ENCODE assay signal across 14 mouse cellular contexts in genomic region chr1:177517934-177518610, GRCm38 (mm10).
DNase-seq lines count a peak whose midpoint lies in the region; ATAC-seq and TF ChIP-seq lines count a peak whose summit lies in the region.
"Had no signal": no experiment of that assay in that cellular context is flagged by ENCODE, and none has a peak within 500 bp of the region (broad histone marks: within the 10 kb centered on the region; RNA-seq: fewer than 3 reads in every experiment).

No protein-coding gene starts in this region.

- WGBS in kidney, postnatal 0 days = 25% methylated on average over 18 of the region's 18 CpGs
- 14% methylated on average over 18 of the region's 18 CpGs for WGBS in kidney, embryonic 14.5 days
- 18% methylated on average over 18 of the region's 18 CpGs for WGBS in embryonic facial prominence, embryonic 13.5 days
- 3% methylated on average over 18 of the region's 18 CpGs for WGBS in neural tube, embryonic 11.5 days

- peak; percentile 22 for DNase-seq in kidney, postnatal 0 days (ENCODE audit: low spot score)
- DNase-seq in embryo, embryonic 11 days = peak; percentile 78
- DNase-seq in neural tube, embryonic 11.5 days (ENCODE audit: low spot score) = peak; percentile 53
- no peak for DNase-seq in frontal cortex, postnatal 14 days (ENCODE audit: low spot score in 2 of 2)
- no peak for DNase-seq in layer of hippocampus, adult 9-10 months (ENCODE audit: low spot score)
- DNase-seq in left cerebral cortex, adult 18-20 months (ENCODE audit: low spot score in 2 of 2) = no peak
- DNase-seq: adrenal gland, adult 2 months; cerebellum, postnatal 14 days had no signal

- H3K36me3 ChIP-seq in kidney, postnatal 0 days (ENCODE audit: insufficient read depth, low read length) = no peaks in the 10 kb centered on the region
- H3K36me3 ChIP-seq in kidney, embryonic 14.5 days (ENCODE audit: control insufficient read depth, insufficient read depth, low read length) = no peaks in the 10 kb centered on the region
- H3K36me3 ChIP-seq in embryonic facial prominence, embryonic 13.5 days = no peaks in the 10 kb centered on the region
- no peaks in the 10 kb centered on the region for H3K36me3 ChIP-seq in neural tube, embryonic 11.5 days (ENCODE audit: control insufficient read depth, insufficient read depth, low read length)
- H3K36me3 ChIP-seq: forebrain, embryonic 15.5 days; heart, embryonic 15.5 days; intestine, embryonic 15.5 days had no signal

- no peak overlapping the region for H3K27ac ChIP-seq in kidney, postnatal 0 days
- no peak overlapping the region for H3K27ac ChIP-seq in kidney, embryonic 14.5 days (ENCODE audit: low read depth, low read length)
- H3K27ac ChIP-seq in embryonic facial prominence, embryonic 13.5 days = no peak overlapping the region
- H3K27ac ChIP-seq in neural tube, embryonic 11.5 days (ENCODE audit: low read depth, low read length) = peak overlapping the region; percentile 15
- H3K27ac ChIP-seq: forebrain, embryonic 15.5 days; heart, embryonic 15.5 days; intestine, embryonic 15.5 days; liver, embryonic 14.5 days had no signal

- no peaks in the 10 kb centered on the region for H3K27me3 ChIP-seq in kidney, postnatal 0 days (ENCODE audit: insufficient read depth, low read length)
- peaks cover 3% of the 10 kb centered on the region; the same call in 1 of the 2 replicates for H3K27me3 ChIP-seq in kidney, embryonic 14.5 days (ENCODE audit: control insufficient read depth, insufficient read depth, low read length)
- H3K27me3 ChIP-seq in embryonic facial prominence, embryonic 13.5 days = peaks cover 11% of the 10 kb centered on the region
- no peaks in the 10 kb centered on the region for H3K27me3 ChIP-seq in neural tube, embryonic 11.5 days (ENCODE audit: control insufficient read depth, insufficient read depth, low read length)
- H3K27me3 ChIP-seq: forebrain, embryonic 15.5 days; intestine, embryonic 15.5 days had no signal

- no peak overlapping the region for H3K4me2 ChIP-seq in kidney, postnatal 0 days (ENCODE audit: low read length)
- H3K4me2 ChIP-seq in kidney, embryonic 14.5 days (replicated peaks; ENCODE audit: low read depth, low read length) = no peak overlapping the region
- peak overlapping the region; percentile 52 for H3K4me2 ChIP-seq in embryonic facial prominence, embryonic 13.5 days
- H3K4me2 ChIP-seq in neural tube, embryonic 11.5 days (ENCODE audit: low read depth) = peak overlapping the region; percentile 35
- H3K4me2 ChIP-seq: forebrain, embryonic 15.5 days; heart, embryonic 15.5 days; intestine, embryonic 15.5 days had no signal

- H3K4me3 ChIP-seq in kidney, postnatal 0 days (replicated peaks; ENCODE audit: low read depth, low read length) = no peak overlapping the region
- H3K4me3 ChIP-seq in kidney, embryonic 14.5 days (ENCODE audit: low read length) = no peak overlapping the region
- H3K4me3 ChIP-seq in embryonic facial prominence, embryonic 13.5 days = no peak overlapping the region
- no peak overlapping the region for H3K4me3 ChIP-seq in neural tube, embryonic 11.5 days (ENCODE audit: low read depth, low read length)
- H3K4me3 ChIP-seq: forebrain, embryonic 15.5 days; heart, embryonic 15.5 days; intestine, embryonic 15.5 days had no signal

- no peak overlapping the region for H3K9ac ChIP-seq in kidney, postnatal 0 days (ENCODE audit: low read depth, low read length)
- no peak overlapping the region for H3K9ac ChIP-seq in kidney, embryonic 14.5 days (ENCODE audit: low read depth, low read length)
- H3K9ac ChIP-seq in embryonic facial prominence, embryonic 13.5 days = no peak overlapping the region
- no peak overlapping the region for H3K9ac ChIP-seq in neural tube, embryonic 11.5 days (ENCODE audit: low read length)
- H3K9ac ChIP-seq: forebrain, embryonic 15.5 days; heart, embryonic 15.5 days; intestine, embryonic 15.5 days; liver, embryonic 14.5 days had no signal

- no peak for TF ChIP-seq CTCF in kidney, postnatal 0 days (IDR thresholded peaks at IDR 0.05; ENCODE audit: low read depth)

- H3K4me1 ChIP-seq in kidney, postnatal 0 days (replicated peaks; ENCODE audit: insufficient read depth, low read length) = no peaks in the 10 kb centered on the region
- 0 out of 2 replicates have a peak, but pooled peaks cover 3% of the 10 kb centered on the region for H3K4me1 ChIP-seq in kidney, embryonic 14.5 days (ENCODE audit: control insufficient read depth, insufficient read depth, low read length)
- H3K4me1 ChIP-seq in embryonic facial prominence, embryonic 13.5 days = peaks cover 32% of the 10 kb centered on the region
- peaks cover 18% of the 10 kb centered on the region for H3K4me1 ChIP-seq in neural tube, embryonic 11.5 days (ENCODE audit: control insufficient read depth, insufficient read depth, low read length)
- H3K4me1 ChIP-seq: heart, embryonic 15.5 days; intestine, embryonic 15.5 days had no signal

- no peaks in the 10 kb centered on the region for H3K9me3 ChIP-seq in kidney, postnatal 0 days (replicated peaks; ENCODE audit: low read length)
- H3K9me3 ChIP-seq in kidney, embryonic 14.5 days (ENCODE audit: control insufficient read depth, low read length) = no peaks in the 10 kb centered on the region
- H3K9me3 ChIP-seq in embryonic facial prominence, embryonic 13.5 days = no peaks in the 10 kb centered on the region
- H3K9me3 ChIP-seq in neural tube, embryonic 11.5 days (ENCODE audit: control insufficient read depth, low read length) = no peaks in the 10 kb centered on the region
- H3K9me3 ChIP-seq: forebrain, embryonic 15.5 days; heart, embryonic 15.5 days; intestine, embryonic 15.5 days had no signal

- ATAC-seq in kidney, postnatal 0 days (replicated peaks; ENCODE audit: low FRiP score, low read depth) = no peak
- ATAC-seq in kidney, embryonic 14.5 days (ENCODE audit: low FRiP score, low TSS enrichment) = no peak
- ATAC-seq in embryonic facial prominence, embryonic 13.5 days (ENCODE audit: insufficient number of reproducible peaks, insufficient read depth, low FRiP score, low TSS enrichment, low read depth) = no peak
- peak; percentile 72 for ATAC-seq in neural tube, embryonic 11.5 days (ENCODE audit: insufficient read depth, low FRiP score, low TSS enrichment)
- ATAC-seq: intestine, embryonic 15.5 days had no signal

Comparison
In these comparisons a context has a peak if more than half of its experiments do, and no peak if none do; other contexts are left out.
1. DNase-seq: peak in kidney, postnatal 0 days (single experiment), embryo, embryonic 11 days (single experiment) and neural tube, embryonic 11.5 days (single experiment); none in frontal cortex, postnatal 14 days (0 of 2), layer of hippocampus, adult 9-10 months (single experiment) and left cerebral cortex, adult 18-20 months (0 of 2).
2. H3K4me2 ChIP-seq: peak in embryonic facial prominence, embryonic 13.5 days (single experiment) and neural tube, embryonic 11.5 days (single experiment); none in kidney, postnatal 0 days (single experiment) and kidney, embryonic 14.5 days (single experiment).